ENCODE assay signal across 9 mouse cellular contexts in genomic region chr11:117522879-117523519, GRCm38 (mm10). TPM values are rescaled to one million over a fixed set of nuclear protein-coding genes. Genes with fewer than 3 reads are reported as not detected.
DNase-seq lines count a peak whose midpoint lies in the region; ATAC-seq lines count a peak whose summit lies in the region.
"Had no signal": no experiment of that assay in that cellular context is flagged by ENCODE, and none has a peak within 500 bp of the region (broad histone marks: within the 10 kb centered on the region; RNA-seq: fewer than 3 reads in every experiment).

No protein-coding gene starts in this region.

- H3K27ac ChIP-seq in hindbrain, embryonic 14.5 days: peak overlapping the region; percentile 79
- peak overlapping the region; percentile 43; the same call in 1 of the 2 replicates for H3K27ac ChIP-seq in midbrain, embryonic 12.5 days (replicated peaks)

- peak; percentile 36 for DNase-seq in ES-CJ7 (ENCODE audit: low read depth, low spot score)
- peak; percentile 70 to 90 for DNase-seq in adrenal gland, postnatal 36 days
- DNase-seq in gastrocnemius, adult 18-20 months (ENCODE audit: low spot score): peak; percentile 43
- peak; percentile 68 for DNase-seq in hindbrain, embryonic 14.5 days (ENCODE audit: low spot score)
- DNase-seq in layer of hippocampus, postnatal 36 days: peak; percentile 65 to 72
- peak; percentile 80 for DNase-seq in telencephalon, adult 2 months (ENCODE audit: low read depth, low spot score)

- 0 out of 2 replicates have a peak overlapping the region, but pooled peaks have one; percentile 3 for H3K9ac ChIP-seq in hindbrain, embryonic 14.5 days
- H3K9ac ChIP-seq in midbrain, embryonic 12.5 days (replicated peaks): no peak overlapping the region

- H3K4me3 ChIP-seq in hindbrain, embryonic 14.5 days (replicated peaks; ENCODE audit: low read length): no peak overlapping the region
- no peak overlapping the region for H3K4me3 ChIP-seq in midbrain, embryonic 12.5 days

- H3K9me3 ChIP-seq in hindbrain, embryonic 14.5 days (ENCODE audit: control insufficient read depth, low read length): no peaks in the 10 kb centered on the region
- 0 out of 2 replicates have a peak, but pooled peaks cover 4% of the 10 kb centered on the region for H3K9me3 ChIP-seq in midbrain, embryonic 12.5 days

- H3K27me3 ChIP-seq in hindbrain, embryonic 14.5 days (ENCODE audit: control insufficient read depth, insufficient read depth, low read length): no peaks in the 10 kb centered on the region
- 0 out of 2 replicates have a peak, but pooled peaks cover 5% of the 10 kb centered on the region for H3K27me3 ChIP-seq in midbrain, embryonic 12.5 days

- peak; percentile 76 for ATAC-seq in hindbrain, embryonic 14.5 days (ENCODE audit: low FRiP score)
- ATAC-seq in midbrain, embryonic 12.5 days (ENCODE audit: low FRiP score, low read depth): peak; percentile 41; the same call in 1 of the 2 replicates
- ATAC-seq in monocyte, adult 5-6 weeks (replicated peaks; ENCODE audit: insufficient number of reproducible peaks, low FRiP score, low TSS enrichment, poor library complexity, severe bottlenecking): no peak

- no peaks in the 10 kb centered on the region for H3K36me3 ChIP-seq in hindbrain, embryonic 14.5 days (replicated peaks; ENCODE audit: control insufficient read depth, insufficient read depth)
- H3K36me3 ChIP-seq in midbrain, embryonic 12.5 days: no peaks in the 10 kb centered on the region

- H3K4me1 ChIP-seq in hindbrain, embryonic 14.5 days (replicated peaks; ENCODE audit: control insufficient read depth, insufficient read depth, low read length): peaks cover 34% of the 10 kb centered on the region
- peaks cover 38% of the 10 kb centered on the region for H3K4me1 ChIP-seq in midbrain, embryonic 12.5 days

- H3K4me2 ChIP-seq in hindbrain, embryonic 14.5 days (replicated peaks): 0 out of 2 replicates have a peak overlapping the region, but pooled peaks have one; percentile 13
- no peak overlapping the region for H3K4me2 ChIP-seq in midbrain, embryonic 12.5 days (replicated peaks)

- WGBS in hindbrain, embryonic 14.5 days: 46% methylated on average over 14 of the region's 16 CpGs
- 65% methylated on average over 16 of the region's 16 CpGs for WGBS in midbrain, embryonic 12.5 days

RNA-seq across cellular contexts. Expression of gene Gm11733, which starts 38.8 kb away (rescaled TPM):
- not detected for total RNA-seq in adrenal gland, postnatal 36 days (2021)
- total RNA-seq in gastrocnemius, adult 18-20 months (2021): not detected
- polyA plus RNA-seq in hindbrain, embryonic 14.5 days (2014; fragmentation: Nextera tagmentation; extraction: Ambion mirVana): not detected in 2 replicates
- under 1 TPM in 1 of 2 experiments, not detected in 1; 0.15 TPM for total RNA-seq in layer of hippocampus, postnatal 36 days (2021)
- not detected in 2 replicates for polyA plus RNA-seq in midbrain, embryonic 12.5 days (2016; fragmentation: Nextera tagmentation; extraction: Ambion mirVana)
- total RNA-seq in monocyte, adult 5-6 weeks (2017): not detected in 3 replicates
- polyA plus RNA-seq: neural tube, embryonic 11.5 days had no signal
